Mouse (Mus musculus) spleen, adult 2 months (tissue): Measurements from ENCODE around the gene Itpr1.

Experiments used
- CTCF ChIP-seq: fragments of 200-500 bp; IDR thresholded peaks from 2 replicates; pipeline ENCODE4 v1.5.1; 2011; ENCODE audit warnings: mild to moderate bottlenecking, inconsistent platforms; ENCODE audit not compliant: insufficient read depth, insufficient read length, insufficient replicate concordance; ENCODE audit errors: extremely low read depth
- POLR2A ChIP-seq: fragments of 200-500 bp; IDR thresholded peaks from 2 replicates; pipeline ENCODE4 v1.6.1; 2011; ENCODE audit warnings: low read depth, low read length, inconsistent platforms

DNA sequence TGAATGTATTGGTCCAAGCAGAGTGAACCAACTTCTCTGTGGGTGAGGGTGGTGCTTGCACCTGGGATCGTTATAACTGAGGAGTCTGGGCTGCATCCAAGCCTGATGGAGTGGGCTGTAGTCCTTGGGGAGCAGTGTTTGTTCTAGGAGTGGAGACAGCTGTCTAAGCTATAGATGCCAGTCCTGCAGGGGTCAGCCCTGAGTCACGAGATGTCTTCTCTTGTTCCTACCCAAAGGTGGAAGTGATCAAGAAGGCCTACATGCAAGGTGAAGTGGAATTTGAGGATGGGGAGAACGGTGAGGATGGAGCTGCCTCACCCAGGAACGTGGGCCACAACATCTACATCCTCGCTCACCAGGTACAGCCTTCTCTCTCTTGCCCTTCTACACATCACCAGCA is 275.4 kb downstream of the Itpr1 start:
- TF ChIP-seq CTCF: peak; percentile 32; the same call in 1 of the 2 replicates
- no peak for TF ChIP-seq POLR2A
